Mouse (Mus musculus): ENCODE results near the gene Odaph.
"Not testable (repeated sequence)": the region's sequence is repeated elsewhere in the genome, so short reads cannot be mapped to it uniquely, and the experiment has no call there.

Odaph gene

GRCm38 (mm10) chr5:91987236-91987635 is at the start of gene Odaph:
TSS of gene Odaph (plus strand) at chr5:91987475.
- DNase-seq (ENCODE audit: low spot score) = no peak

GRCm38 (mm10) chr5:91945609-91946008 is 41.7 kb upstream of the Odaph start:
- not testable (repeated sequence) for DNase-seq (ENCODE audit: low spot score)

- DNase-seq (ENCODE audit: low spot score) = no peak
Observed at GRCm38 (mm10) chr5:91947008-91947407, 40.3 kb upstream of the Odaph start.

- DNase-seq (ENCODE audit: low spot score) = no peak
Observed at GRCm38 (mm10) chr5:91949441-91949840, 37.8 kb upstream of the Odaph start.

- DNase-seq (ENCODE audit: low spot score) = no peak
Observed at GRCm38 (mm10) chr5:91951404-91951803, 35.9 kb upstream of the Odaph start.

- no peak for DNase-seq (ENCODE audit: low spot score)
Observed at GRCm38 (mm10) chr5:91956991-91957760, 30.1 kb upstream of the Odaph start.

- DNase-seq (ENCODE audit: low spot score) = no peak
Observed at GRCm38 (mm10) chr5:91959096-91959495, 28.2 kb upstream of the Odaph start.

GRCm38 (mm10) chr5:91959986-91960385 is 27.3 kb upstream of the Odaph start:
- DNase-seq (ENCODE audit: low spot score) = no peak

GRCm38 (mm10) chr5:91960606-91961254 is 26.5 kb upstream of the Odaph start:
- DNase-seq (ENCODE audit: low spot score) = peak; percentile 65

GRCm38 (mm10) chr5:91961370-91961769 is 25.9 kb upstream of the Odaph start:
- DNase-seq (ENCODE audit: low spot score) = no peak

GRCm38 (mm10) chr5:91962259-91962638 is 25.0 kb upstream of the Odaph start:
- DNase-seq (ENCODE audit: low spot score) = no peak

- DNase-seq (ENCODE audit: low spot score) = peak; percentile 92
Observed at GRCm38 (mm10) chr5:91962639-91963440, 24.4 kb upstream of the Odaph start, which contains the start of gene Rchy1. TSS of gene Rchy1 (minus strand) at chr5:91963068.

- DNase-seq (ENCODE audit: low spot score) = no peak
Observed at GRCm38 (mm10) chr5:91972046-91972445, 15.2 kb upstream of the Odaph start.

GRCm38 (mm10) chr5:91974002-91974401 is 13.3 kb upstream of the Odaph start:
- DNase-seq (ENCODE audit: low spot score) = no peak

GRCm38 (mm10) chr5:91975758-91976157 is 11.5 kb upstream of the Odaph start:
- DNase-seq (ENCODE audit: low spot score) = no peak

- DNase-seq (ENCODE audit: low spot score) = no peak
Observed at GRCm38 (mm10) chr5:91976566-91977396, 10.5 kb upstream of the Odaph start.

- DNase-seq (ENCODE audit: low spot score) = no peak
Observed at GRCm38 (mm10) chr5:91977397-91977770, 9.9 kb upstream of the Odaph start.

- DNase-seq (ENCODE audit: low spot score) = no peak
Observed at GRCm38 (mm10) chr5:91981176-91981840, 6.0 kb upstream of the Odaph start.

- DNase-seq (ENCODE audit: low spot score) = no peak
Observed at GRCm38 (mm10) chr5:91983490-91983889, 3.8 kb upstream of the Odaph start.

GRCm38 (mm10) chr5:91985721-91986120 is 1.6 kb upstream of the Odaph start:
- DNase-seq (ENCODE audit: low spot score) = no peak

- DNase-seq (ENCODE audit: low spot score) = no peak
Observed at GRCm38 (mm10) chr5:91987799-91988198, 524 bp downstream of the Odaph start.
